Mouse (Mus musculus): ENCODE measurements at regions not wholly inside any gene's neighbourhood (a gene's known extent, or its start where the extent isn't known, plus 50 kb on each side); places are given as distances from the start of the nearest gene placed in this dataset.
A peak's percentile ranks its signal among the peaks of the same experiment; 100 is the strongest.
"Not testable (repeated sequence)": the region's sequence is repeated elsewhere in the genome, so short reads cannot be mapped to it uniquely, and the experiment has no call there.

DNA sequence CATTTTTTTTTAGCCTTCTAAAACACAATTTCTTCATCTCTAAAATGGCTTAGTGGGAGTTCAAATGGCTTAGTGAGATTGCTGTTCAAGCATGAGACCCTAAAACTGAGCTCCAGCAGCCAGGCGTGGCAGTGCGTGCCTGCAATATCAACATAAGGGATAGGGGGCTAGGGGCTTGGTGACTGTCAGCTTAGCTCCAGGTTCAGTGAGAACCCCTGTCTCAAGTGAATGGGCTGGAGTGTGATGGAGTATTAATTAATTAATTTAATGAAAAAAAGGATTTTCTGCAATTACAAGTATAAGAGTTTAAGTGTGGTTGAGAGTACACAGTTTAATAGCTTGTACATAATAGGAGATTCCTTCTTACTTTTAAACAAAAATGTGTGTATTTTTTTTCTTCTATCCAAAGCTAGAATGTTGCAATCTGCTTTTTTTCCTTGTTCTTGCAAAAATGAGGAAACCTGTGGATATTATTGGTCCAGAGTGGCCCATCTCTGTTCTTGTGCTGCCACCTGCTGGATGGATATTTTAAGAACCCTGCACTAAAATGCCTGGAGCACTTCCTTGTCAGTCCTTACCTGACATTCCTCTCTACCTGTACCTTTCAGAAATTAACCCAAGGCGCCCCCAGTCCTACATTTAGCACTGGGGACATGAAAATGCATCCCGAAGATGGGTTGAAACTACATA lies 54.0 kb upstream of the Usp47 start:
- DNase-seq = peak; percentile 87

DNA sequence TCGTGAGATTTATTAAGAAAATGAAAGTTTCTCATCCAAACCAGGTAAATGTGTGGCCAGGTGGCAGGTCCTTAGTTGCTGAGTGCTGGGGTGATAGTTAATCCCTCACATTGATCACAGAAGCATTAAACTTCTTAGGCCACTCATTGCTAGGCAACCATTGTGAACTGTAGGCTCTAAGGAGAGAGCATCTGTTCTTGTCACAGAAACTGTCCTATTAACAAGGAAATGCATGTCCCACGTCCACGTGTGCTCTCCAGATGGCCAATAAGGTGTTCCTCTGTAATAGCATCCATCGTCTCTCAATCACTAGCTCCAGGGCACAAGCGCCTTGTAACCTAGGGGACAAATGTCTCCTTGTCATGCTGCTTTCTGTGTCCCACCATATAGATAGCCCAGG lies 55.0 kb upstream of the Usp47 start:
- DNase-seq = no peak

DNA sequence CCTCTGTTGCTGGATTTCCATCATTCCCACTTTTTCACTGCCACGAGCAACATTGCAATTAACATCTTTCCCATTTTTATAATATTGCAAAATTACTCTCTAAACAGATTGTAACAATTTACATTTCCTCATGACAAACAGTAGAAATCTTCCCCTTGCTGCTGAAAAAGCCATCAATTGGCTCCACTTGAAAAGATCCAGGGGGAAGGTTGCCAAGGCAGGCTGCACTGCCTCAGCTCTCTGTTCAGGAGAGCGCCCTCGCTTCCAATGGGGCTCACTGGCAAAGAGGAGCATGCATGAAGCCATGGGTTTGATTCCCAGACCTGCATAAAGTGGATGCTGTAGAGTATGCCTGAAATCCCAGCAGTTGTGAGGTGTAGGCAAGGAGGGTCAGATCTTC lies 56.6 kb upstream of the Usp47 start:
- peak; percentile 62 for DNase-seq

DNA sequence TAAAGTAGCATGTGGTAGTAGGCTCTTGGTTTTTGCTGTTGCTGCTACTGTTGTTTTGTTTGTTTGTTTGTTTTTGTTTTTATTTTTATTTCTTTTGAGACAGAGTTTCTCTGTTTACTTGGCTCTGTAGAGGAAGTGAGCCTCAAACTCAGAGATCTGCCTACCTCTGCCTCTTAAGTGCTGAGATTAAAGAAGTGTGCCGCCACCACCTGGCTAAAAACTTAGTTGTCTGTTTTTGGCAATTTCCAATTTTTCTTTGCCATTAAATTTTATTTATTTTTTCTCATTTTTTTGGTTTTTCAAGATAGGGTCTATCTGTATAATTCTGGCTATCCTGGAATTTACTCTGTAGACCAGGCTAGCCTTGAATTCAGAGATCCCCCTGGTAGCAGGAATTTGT lies 59.3 kb upstream of the Usp47 start:
- DNase-seq = peak; percentile 23

DNA sequence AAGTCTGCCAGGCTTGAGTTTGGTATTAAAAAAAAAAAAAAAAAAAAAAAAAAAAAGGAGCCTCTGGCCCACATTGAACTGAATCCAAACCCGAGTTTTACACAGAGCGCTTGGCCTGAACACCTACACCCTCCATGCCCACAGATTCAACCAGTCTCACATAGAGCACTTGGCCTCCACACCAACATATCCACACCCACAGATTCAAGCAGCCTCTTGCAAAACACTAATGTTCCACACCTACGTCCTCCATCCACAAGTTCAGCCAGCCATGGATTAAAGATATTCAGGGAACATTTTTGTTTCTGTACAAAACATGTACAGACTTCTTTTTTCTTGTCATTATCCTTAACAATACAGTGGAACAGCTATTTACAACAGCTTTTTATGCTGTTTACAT lies 63.3 kb upstream of the Usp47 start:
- DNase-seq = peak; percentile 2

DNA sequence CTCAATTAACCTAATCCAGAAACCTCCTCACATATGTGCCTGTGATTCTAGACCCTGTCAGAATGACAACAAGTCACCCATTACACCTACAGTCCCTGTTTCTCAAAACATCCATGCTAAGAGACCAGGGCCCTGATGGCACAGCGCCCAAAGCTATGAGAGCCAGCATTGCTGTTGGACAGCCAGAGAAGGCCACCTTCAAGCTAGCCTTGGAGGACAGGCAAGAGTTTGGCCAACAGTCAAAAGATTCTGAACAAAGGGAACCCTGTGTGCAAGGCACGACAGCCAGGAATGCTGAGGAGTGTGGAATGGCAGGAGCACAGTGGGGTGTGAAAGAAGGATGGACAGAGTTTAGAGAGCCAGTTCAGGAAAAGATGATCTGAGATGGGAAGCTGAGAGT lies 66.6 kb upstream of the Usp47 start:
- peak; percentile 36 for DNase-seq

DNA sequence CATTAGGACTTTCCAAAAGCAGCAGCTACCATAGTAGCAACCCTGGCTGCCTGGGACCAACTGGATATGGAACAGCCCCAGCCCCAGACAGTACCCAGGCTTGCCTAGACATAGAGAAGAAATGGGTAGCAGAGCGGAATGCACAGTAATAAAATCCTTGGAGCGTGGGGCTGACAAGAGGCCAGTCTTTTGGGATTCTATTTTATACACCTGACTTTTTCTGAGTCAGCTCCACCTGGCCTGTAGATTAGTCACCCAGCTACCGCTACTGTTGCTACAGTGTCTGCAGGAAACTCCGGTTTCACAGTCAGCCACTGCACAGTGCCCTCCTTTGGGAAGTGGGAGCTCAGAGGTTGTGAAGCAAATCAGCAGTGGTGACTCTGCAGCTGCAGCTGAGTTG lies 83.7 kb upstream of the Usp47 start:
- no peak for DNase-seq

DNA sequence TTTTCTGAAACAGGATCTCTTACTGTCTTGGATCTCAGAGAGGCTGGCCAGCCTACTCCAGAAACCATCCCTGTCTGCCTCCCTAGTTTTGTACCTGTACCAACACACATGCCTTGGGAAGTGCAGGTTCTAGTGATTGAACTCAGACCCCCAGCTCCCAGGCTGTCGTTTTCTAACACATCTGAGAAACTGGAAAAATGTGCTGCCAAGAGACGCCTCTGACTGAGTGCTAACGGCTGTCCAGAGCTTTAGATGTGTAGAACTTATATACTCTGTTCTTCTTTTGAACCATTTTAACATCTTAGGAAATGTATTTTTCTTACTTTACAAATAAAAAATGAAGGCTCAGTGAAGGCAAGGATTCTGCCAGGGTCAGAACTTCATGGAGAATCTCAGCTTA lies 85.8 kb upstream of the Usp47 start:
- peak; percentile 78 for DNase-seq

DNA sequence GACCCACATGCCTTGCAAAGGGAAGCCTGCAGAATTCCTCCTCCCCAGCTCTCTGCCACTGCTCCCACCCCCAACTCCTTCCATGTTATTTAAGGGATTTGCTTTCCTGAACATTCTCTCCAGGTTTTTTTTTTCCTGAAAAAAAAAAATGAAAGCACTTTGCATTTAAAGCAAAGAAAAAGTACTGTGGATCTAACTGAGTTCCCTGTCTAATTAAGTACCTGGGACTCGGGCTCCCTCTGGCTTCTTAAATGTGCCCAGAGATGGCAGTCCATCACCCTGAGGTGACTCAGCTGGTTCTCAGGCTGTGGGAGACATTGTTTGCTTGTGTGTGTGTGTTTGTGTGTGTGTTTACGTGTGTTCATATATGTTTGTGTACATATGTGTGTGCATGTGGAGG lies 86.2 kb upstream of the Usp47 start:
- no peak for DNase-seq

DNA sequence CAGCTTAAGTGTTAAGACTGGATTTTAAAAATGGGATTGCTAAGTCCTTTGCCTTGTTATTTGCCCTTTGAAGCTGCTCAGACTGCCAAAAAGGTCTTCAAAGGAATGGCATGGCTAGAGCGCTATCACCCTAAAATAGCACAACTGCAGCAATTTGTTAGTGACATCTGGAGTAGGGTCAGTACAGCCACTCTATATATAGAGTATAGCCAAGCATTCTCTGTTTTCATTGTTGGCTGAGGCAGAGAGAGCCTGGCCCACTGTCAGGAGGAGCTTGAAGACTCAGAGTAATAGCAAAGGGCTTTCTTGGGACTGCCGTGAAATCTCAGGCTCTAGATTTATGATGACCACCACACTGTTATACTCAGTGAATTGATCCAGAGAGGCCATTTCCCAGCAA lies 90.6 kb upstream of the Usp47 start:
- peak; percentile 89 for DNase-seq

DNA sequence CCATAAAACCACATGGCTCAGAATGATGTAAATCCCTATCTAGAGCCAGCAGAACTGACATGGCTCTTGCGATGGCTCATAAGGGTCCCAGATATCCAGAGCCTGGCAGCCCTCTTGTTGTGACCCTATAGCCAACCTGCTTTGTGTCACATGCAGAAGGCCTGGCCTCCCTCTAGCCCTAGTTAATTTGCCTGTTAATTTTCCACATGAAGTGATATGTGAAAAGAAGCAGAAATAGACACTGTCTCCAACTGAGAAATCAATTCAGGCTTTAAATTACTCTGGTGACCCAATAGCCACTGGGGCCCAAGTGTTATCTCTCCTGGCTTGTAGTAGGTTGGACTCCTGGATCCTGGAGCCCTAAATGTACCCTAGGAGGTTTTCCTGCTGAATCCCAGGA lies 103.3 kb upstream of the Usp47 start:
- DNase-seq = no peak

DNA sequence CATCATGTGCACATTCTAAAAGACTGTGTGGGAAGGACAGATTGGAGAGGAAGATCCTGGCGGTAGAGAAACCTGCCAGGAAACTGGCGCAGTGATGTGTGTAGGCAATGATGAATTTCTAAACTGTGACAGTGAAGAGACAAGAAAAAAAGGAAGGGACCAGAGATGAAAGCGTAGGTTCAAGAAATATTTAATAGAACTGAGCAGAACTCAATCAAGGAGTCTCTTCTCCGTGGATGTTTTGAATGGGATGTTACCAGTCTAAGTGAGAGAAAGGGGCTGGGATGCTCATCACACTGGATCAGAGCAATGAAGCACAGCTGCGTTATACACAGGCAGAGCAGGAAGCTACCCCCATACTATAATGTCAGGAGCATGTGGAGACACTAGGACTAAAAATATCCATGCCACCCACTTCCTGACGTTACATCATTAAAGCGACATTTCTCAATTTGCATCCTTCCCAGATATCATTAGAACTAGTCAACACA lies 119.5 kb upstream of the Usp47 start:
- no peak for DNase-seq

DNA sequence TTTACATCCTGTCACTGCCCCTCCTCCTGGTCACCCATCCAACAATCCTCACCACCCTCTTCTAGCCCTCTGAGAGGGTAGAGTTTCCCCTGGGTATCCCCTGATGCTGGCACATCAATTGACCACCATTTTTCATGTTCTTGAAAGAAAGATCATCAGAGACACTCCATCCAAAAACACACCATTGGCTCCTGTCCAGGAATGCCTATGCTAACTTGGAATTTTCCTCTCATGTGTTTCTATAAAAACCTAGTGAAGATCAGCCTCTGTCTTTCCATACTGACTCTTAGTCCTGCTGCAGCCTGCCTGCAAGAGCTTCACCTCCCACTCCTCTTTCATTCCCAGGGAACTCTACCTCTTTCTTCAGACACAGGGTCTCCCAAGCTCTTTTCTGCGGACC lies 117.2 kb upstream of the Galnt18 start:
- no peak for DNase-seq

DNA sequence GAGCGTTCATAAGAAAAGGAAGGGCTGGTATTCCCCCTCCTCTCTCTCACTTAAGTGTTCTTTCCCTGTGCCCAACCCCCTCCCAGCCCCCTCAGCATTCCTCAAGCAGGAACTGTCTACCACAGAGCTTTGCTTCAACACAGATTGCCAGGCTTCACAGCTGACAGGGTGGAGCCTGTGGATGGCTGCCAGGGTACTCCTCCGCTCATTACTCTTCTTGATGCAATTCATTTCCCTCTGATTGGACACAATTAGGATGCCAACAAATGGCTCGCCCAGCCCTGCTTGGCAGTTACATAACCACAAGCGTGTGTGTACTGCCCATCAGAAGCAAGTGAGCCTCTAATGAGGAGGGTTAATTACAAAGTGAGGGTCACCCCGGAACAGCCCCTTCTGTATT lies 116.5 kb upstream of the Galnt18 start:
- peak; percentile 92 for DNase-seq

DNA sequence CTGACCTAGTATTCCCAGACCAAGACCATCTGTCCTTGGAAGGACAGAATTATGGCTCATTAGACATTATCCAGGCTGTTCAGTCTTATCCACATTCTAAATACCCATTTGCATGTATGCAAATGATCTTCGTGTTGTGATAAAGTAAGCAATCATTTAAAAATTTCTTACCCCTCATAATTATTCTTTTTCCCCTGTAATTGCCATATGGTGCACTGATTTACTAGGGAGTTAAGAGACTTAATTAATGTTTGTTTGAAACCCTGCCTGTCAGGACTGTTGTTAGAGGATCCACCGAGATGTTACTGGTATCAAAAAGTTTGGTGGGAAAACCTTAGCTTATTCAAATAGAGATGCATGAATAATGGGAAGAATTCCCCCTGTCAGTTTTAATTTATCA lies 103.2 kb upstream of the Galnt18 start:
- DNase-seq = no peak

DNA sequence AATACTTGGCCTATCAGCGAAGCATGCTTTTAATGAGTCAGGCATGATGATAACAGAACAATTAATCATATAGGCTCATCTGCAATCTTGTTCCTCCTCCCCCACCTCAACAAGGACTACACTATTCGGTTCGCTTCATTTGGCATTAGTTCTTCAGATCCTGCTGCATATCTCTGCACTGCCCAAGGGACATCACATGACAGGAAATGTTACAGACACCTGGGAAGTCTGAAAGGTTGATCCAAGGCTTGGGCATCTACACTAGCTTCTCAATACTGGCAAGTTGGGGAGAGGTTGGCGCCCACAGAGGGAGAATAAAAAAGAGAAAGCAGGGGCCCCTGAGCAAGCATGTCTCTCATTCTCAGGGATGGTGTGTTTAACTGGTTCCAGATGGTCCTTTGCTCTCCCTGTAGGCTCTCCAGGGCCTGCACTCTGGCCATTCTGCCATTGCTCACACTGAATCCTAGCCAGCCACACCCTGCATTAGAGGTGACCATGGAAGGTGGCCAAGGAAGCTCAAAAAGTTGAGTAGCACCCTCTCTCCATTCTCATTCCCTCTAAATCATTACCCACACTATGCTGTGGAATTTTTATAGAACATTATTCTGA lies 100.4 kb upstream of the Galnt18 start:
- no peak for DNase-seq

DNA sequence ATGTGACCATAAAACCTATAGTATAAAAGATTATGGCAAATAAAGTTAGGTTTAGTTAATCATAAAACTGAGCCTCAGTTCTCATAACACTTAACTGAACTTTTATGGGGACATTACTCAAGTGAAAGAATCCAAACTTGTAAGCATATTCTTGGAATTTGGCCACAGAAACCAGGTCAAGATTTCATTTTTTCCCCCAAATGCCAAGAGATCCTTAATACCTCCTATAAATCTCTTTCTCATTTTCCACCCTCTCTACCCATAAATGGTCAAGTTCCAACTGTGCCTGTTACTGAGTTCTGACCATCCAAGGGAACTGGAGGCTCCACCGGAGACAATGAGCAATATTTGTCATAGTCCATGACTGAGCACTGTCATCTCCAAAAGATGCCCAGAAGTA lies 97.8 kb upstream of the Galnt18 start:
- no peak for DNase-seq

DNA sequence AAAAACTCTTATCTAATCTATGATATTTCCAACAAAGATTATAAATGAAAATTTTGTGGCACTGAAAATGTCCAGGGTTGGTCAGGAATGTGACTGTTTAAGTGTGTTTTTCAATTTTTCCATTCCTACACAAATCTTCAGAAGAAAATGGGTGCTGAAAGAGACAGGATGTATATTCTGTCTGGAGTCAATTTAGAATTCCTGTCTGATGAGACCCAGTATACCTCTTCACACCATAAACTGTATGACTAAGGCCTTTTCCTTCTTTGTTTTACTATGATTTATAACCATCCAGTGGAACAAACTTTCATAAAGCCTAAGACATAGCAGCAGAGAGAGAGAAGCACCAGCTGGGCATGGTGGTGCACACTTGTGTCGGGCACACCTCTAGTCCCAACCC lies 96.2 kb upstream of the Galnt18 start:
- no peak for DNase-seq

DNA sequence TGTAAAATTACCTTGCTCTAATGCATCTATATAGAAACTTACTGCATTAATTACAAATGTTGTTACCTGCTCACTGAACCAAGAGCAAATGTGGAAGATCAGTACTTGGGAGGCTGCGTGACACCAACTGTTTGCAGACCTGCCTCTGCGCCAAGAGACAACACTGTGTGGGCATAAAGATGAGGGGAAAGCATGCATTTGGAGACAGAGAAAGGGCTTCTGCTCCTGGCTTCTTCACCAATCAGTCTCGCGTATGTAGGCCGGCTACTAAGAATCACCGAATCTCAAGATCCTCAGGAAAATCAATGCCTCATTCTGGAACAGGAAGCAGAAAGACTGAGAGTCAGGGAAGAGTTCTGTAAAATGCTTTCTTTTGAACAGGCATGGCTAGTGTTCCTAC lies 89.6 kb upstream of the Galnt18 start:
- DNase-seq = no peak

DNA sequence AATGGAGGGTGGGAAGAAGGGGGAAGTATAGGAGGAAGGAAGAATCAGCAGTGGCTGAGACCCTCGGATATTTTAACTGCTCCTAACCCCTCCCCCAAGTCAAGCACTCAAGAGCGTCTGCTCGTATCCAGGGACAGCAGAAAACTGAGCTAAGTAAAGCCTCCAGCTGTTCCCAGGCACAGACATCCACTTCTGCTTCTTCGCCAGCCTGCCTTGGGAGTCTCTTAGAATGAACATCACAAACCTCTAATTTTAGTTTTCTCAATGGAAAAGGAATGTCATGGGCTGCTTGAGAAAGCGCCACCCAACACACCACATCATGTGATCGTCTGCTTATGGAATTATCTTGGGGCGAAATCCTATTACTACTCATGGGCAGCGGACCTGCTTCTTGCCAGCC lies 83.3 kb upstream of the Galnt18 start:
- DNase-seq = no peak

DNA sequence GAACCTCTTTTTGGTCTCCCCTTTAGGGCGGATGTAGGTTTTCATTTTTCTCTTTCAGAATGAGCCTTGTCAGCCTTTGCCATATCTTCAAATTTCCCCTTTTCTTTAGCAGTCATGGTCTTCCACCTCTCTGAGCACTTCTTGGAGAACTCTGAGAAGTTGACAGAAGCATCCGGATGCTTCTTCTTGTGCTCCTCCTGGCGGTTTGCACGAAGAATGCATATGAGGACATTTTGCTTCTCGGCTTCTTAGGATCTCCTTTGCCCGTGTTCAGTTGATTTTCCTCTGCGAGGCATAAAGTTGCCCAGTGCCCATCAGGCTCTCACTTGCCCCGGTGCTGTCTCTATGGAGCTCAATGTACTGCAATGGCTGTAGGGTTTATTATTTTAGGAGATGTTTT lies 78.5 kb upstream of the Galnt18 start:
- not testable (repeated sequence) for DNase-seq

DNA sequence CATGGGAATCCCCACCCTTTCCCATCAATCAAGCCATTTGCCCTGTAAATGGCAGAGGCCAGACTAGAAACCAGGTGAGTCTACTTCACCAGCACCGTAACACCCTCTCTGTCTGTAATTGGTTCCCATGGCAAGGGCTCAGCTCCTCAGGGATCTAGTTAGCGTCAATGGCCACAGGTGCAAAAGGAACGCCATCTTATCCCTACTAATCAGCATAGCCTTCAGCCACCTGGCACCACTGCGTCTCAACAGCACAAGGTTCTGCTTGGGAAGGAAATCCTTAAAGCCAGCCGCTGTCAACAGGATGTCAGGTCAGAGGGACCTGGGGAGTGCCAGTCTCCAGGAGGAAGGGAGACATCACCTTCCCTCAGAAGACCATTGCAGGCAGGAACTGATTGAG lies 77.2 kb upstream of the Galnt18 start:
- DNase-seq = no peak

DNA sequence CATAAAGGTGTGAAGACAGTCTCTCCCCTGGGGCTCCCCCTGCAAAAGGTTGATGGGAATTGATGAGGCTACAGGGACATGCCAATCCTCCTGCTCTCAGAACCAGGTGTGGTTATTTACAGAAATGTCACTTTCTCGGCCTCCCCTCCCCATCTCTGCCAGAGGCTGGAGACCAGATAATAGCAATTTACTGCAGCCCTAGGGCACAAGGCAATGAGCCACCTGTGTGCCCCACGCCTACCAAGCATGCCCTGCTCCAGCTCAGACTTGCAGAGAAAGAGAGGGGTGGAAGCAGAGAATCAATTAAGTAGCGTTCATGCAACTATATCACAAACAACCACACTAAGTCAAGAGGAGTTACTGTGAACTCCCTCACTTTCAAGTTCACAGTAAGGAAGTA lies 75.5 kb upstream of the Galnt18 start:
- DNase-seq = peak; percentile 78

DNA sequence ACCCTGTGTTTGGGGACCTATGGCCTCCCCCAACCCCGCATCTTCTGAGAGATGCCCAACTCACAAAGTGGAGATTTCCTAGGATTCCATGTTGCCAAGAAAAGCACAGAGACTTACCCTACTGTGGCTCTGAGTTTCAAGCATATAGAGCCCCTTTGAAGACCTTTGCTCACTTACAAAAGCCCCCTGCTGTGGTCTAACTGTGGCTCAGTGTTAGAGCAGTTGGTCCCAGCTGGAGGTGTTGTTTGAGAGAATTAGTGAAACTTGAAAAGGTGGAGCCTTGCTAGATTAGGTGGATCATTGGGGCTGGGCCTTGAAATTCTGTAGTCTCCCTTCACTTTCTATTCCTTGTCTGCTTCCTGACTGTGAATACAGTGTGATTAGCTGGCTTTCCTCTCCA lies 66.6 kb upstream of the Galnt18 start:
- no peak for DNase-seq

DNA sequence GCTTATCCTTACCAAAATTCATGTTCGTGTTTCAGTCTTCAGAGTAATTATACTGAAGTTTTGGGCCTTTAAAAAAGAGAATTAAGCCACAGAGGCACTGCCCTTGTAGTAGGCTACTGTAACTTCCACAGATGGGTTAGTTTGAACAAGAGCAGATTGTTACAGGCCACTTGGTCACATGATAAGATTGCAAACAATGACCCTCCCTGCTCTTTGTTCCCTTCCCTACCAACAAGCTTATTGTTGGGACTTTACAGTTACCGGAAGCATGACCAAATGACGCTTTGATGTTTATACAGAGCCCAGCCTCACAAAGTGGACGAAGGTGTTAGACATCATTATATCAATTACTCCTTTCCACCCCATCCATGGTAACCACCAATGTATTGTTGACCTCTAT lies 63.9 kb upstream of the Galnt18 start:
- no peak for DNase-seq

Data from heart, adult 11 months (tissue).